Mouse (Mus musculus) liver, embryonic 14.5 days (tissue): ENCODE data around the gene Ak1.

Source experiments
- CTCF ChIP-seq: IDR thresholded peaks from 2 replicates; pipeline ENCODE4 v1.5.1; 2016; ENCODE audit warnings: antibody characterized with exemption, low read depth, control low read depth
- EP300 ChIP-seq: IDR thresholded peaks from 2 replicates; pipeline ENCODE4 v1.6.1; 2016; ENCODE audit warnings: antibody characterized with exemption, low read depth

DNA sequence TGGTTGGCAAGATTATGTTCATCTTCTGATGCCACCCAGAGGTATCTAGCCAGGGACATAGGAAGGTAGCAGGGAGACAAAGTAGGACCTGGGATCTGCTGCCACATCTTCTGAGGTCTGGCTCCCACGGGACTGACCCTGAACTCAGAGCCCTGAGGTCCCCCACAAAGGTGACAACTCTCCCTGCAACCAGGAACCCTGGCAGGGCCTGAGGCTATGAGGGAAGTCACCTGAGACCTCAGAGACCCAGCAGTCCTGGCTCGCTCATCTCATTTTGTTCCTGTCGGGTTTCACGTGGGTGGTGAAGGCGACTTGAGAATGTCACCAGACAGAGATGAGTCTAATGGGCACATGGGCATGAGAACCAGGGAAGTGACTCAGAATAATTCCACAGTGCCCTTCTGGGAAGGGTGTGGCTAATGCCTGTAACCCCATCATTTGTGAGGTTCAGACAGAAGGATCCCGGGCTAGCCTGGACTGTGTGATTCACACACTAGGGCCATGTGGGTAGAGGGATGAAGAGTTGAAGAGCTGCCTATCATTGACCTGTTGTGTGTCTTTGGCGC is 36.3 kb upstream of the Ak1 start:
- no peak for TF ChIP-seq CTCF
- TF ChIP-seq EP300: no peak
